Mouse (Mus musculus) megakaryocyte progenitor cell, adult 5-6 weeks (primary cell): ENCODE measurements around the gene Plppr3. TPM values are rescaled to one million over a fixed set of nuclear protein-coding genes. Genes with fewer than 3 reads are reported as not detected.
A peak's percentile ranks its signal among the peaks of the same experiment; 100 is the strongest.

ENCODE experiments used
- ATAC-seq: replicated peaks from 2 replicates; pipeline ENCODE4 v1.8.0; 2016; ENCODE audit warnings: mild to moderate bottlenecking, moderate TSS enrichment, inconsistent platforms; ENCODE audit not compliant: poor library complexity
- total RNA-seq, 2 experiments: library from RNA; stranded (forward) in 1 of 2; stranded (reverse) in 1 of 2; fragments of 157-497, 149-512 nt in 1 of 2; fragments of 200-1000 nt in 1 of 2; gene quantifications; 2 replicates each; pipeline versions ENCODE4 v1.2.3 to v1.2.4; 2015 to 2017

Gene Plppr3
- total RNA-seq, 2 experiments from 2014 or later, result 39.0 to 93.9 TPM

GRCm38 (mm10) chr10:79822372-79822771 is 52.1 kb downstream of the Plppr3 start:
- no peak for ATAC-seq

- ATAC-seq, result no peak
Observed at GRCm38 (mm10) chr10:79821731-79822130, 52.7 kb downstream of the Plppr3 start.

GRCm38 (mm10) chr10:79820782-79821181 is 53.7 kb downstream of the Plppr3 start, which contains the start of gene Misp:
Misp (plus strand) TSS chr10:79820989.
- no peak for ATAC-seq

- no peak for ATAC-seq
Observed at GRCm38 (mm10) chr10:79820277-79820676, 54.2 kb downstream of the Plppr3 start.

GRCm38 (mm10) chr10:79819606-79820005 is 54.8 kb downstream of the Plppr3 start:
- no peak for ATAC-seq

GRCm38 (mm10) chr10:79818225-79818624 is 56.2 kb downstream of the Plppr3 start:
- ATAC-seq, result no peak

GRCm38 (mm10) chr10:79817111-79817510 is 57.3 kb downstream of the Plppr3 start:
- ATAC-seq, result no peak

GRCm38 (mm10) chr10:79815671-79816494 is 58.6 kb downstream of the Plppr3 start:
- ATAC-seq, result no peak

- no peak for ATAC-seq
Observed at GRCm38 (mm10) chr10:79814271-79814842, 60.1 kb downstream of the Plppr3 start.

GRCm38 (mm10) chr10:79811736-79812637 is 62.4 kb downstream of the Plppr3 start:
- peak; percentile 96 for ATAC-seq

Other genes with a start within 250 kb of the Plppr3 start
Only the 30 nearest of the 34 such genes appear.
- not detected in 2 replicates for gene Madcam1, start 210.1 kb downstream of the Plppr3 start, total RNA-seq (2015)
- not detected in 2 replicates for gene Madcam1, start 210.1 kb downstream of the Plppr3 start, total RNA-seq (2017)
- 8.3 and 10.2 TPM in 2 replicates for gene Tpgs1, start 205.3 kb downstream of the Plppr3 start, total RNA-seq (2015)
- gene Tpgs1, start 205.3 kb downstream of the Plppr3 start, total RNA-seq (2017), result 8.2 and 10.4 TPM in 2 replicates
- gene Cdc34, start 192.4 kb downstream of the Plppr3 start, total RNA-seq (2015), result 69.2 and 79.0 TPM in 2 replicates
- gene Cdc34, start 192.4 kb downstream of the Plppr3 start, total RNA-seq (2017), result 154 and 169 TPM in 2 replicates
- gene Gzmm, start 185.6 kb downstream of the Plppr3 start, total RNA-seq (2015), result 0.29 and 0.49 TPM in 2 replicates
- gene Gzmm, start 185.6 kb downstream of the Plppr3 start, total RNA-seq (2017), result 1.1 and 2.8 TPM in 2 replicates
- gene Bsg, start 170.1 kb downstream of the Plppr3 start, total RNA-seq (2015), result 441 and 471 TPM in 2 replicates
- gene Bsg, start 170.1 kb downstream of the Plppr3 start, total RNA-seq (2017), result 272 TPM in 2 replicates
- not detected in 2 replicates for gene Hcn2, start 158.0 kb downstream of the Plppr3 start, total RNA-seq (2015)
- gene Hcn2, start 158.0 kb downstream of the Plppr3 start, total RNA-seq (2017), result not detected in 2 replicates
- 36.9 and 46.9 TPM in 2 replicates for gene Polrmt, start 128.1 kb downstream of the Plppr3 start, total RNA-seq (2015)
- 10.8 and 14.6 TPM in 2 replicates for gene Polrmt, start 128.1 kb downstream of the Plppr3 start, total RNA-seq (2017)
- gene Fgf22, start 119.6 kb downstream of the Plppr3 start, total RNA-seq (2015), result not detected in 2 replicates
- gene Fgf22, start 119.6 kb downstream of the Plppr3 start, total RNA-seq (2017), result not detected in 2 replicates
- gene Rnf126, start 107.7 kb downstream of the Plppr3 start, total RNA-seq (2015), result 55.6 and 63.0 TPM in 2 replicates
- gene Rnf126, start 107.7 kb downstream of the Plppr3 start, total RNA-seq (2017), result 18.4 and 20.2 TPM in 2 replicates
- 1.6 and 2.7 TPM in 2 replicates for gene Fstl3, start 97.4 kb downstream of the Plppr3 start, total RNA-seq (2015)
- gene Fstl3, start 97.4 kb downstream of the Plppr3 start, total RNA-seq (2017), result 1.3 and 3.6 TPM in 2 replicates
- gene Prss57, start 83.7 kb downstream of the Plppr3 start, total RNA-seq (2015), result 160 and 189 TPM in 2 replicates
- 95.1 and 100.0 TPM in 2 replicates for gene Prss57, start 83.7 kb downstream of the Plppr3 start, total RNA-seq (2017)
- 65.3 and 71.4 TPM in 2 replicates for gene Palm, start 81.1 kb downstream of the Plppr3 start, total RNA-seq (2015)
- gene Palm, start 81.1 kb downstream of the Plppr3 start, total RNA-seq (2017), result 43.4 and 53.4 TPM in 2 replicates
- not detected in 2 replicates for gene Misp, start 53.6 kb downstream of the Plppr3 start, total RNA-seq (2015)
- gene Misp, start 53.6 kb downstream of the Plppr3 start, total RNA-seq (2017), result 0.58 TPM in 1 of 2 replicates, not detected in the other
- gene Ptbp1, start 20.2 kb downstream of the Plppr3 start, total RNA-seq (2015), result 218 and 262 TPM in 2 replicates
- 172 and 187 TPM in 2 replicates for gene Ptbp1, start 20.2 kb downstream of the Plppr3 start, total RNA-seq (2017)
- gene Prtn3, start 158 bp downstream of the Plppr3 start, total RNA-seq (2015), result 3,382 and 3,510 TPM in 2 replicates
- gene Prtn3, start 158 bp downstream of the Plppr3 start, total RNA-seq (2017), result 738 and 1,001 TPM in 2 replicates
- 6,143 and 8,228 TPM in 2 replicates for gene Elane, start 11.6 kb upstream of the Plppr3 start, total RNA-seq (2015)
- 2,359 and 2,989 TPM in 2 replicates for gene Elane, start 11.6 kb upstream of the Plppr3 start, total RNA-seq (2017)
- gene Cfd, start 16.2 kb upstream of the Plppr3 start, total RNA-seq (2015), result 0.49 and 0.56 TPM in 2 replicates
- 1.2 TPM in 1 of 2 replicates, not detected in the other for gene Cfd, start 16.2 kb upstream of the Plppr3 start, total RNA-seq (2017)
- 13.9 and 14.4 TPM in 2 replicates for gene Med16, start 34.3 kb upstream of the Plppr3 start, total RNA-seq (2015)
- gene Med16, start 34.3 kb upstream of the Plppr3 start, total RNA-seq (2017), result 22.1 and 24.8 TPM in 2 replicates
- not detected in 2 replicates for gene Gm26602, start 36.2 kb upstream of the Plppr3 start, total RNA-seq (2015)
- not detected in 2 replicates for gene Gm26602, start 36.2 kb upstream of the Plppr3 start, total RNA-seq (2017)
- 0.15 TPM in 2 replicates for gene Kiss1r, start 42.3 kb upstream of the Plppr3 start, total RNA-seq (2015)
- gene Kiss1r, start 42.3 kb upstream of the Plppr3 start, total RNA-seq (2017), result 0.25 and 1.3 TPM in 2 replicates
- 72.3 and 78.7 TPM in 2 replicates for gene R3hdm4, start 46.6 kb upstream of the Plppr3 start, total RNA-seq (2015)
- 35.1 and 50.7 TPM in 2 replicates for gene R3hdm4, start 46.6 kb upstream of the Plppr3 start, total RNA-seq (2017)
- gene Arid3a, start 52.4 kb upstream of the Plppr3 start, total RNA-seq (2015), result 19.9 and 21.6 TPM in 2 replicates
- gene Arid3a, start 52.4 kb upstream of the Plppr3 start, total RNA-seq (2017), result 31.0 and 32.2 TPM in 2 replicates
- 36.8 and 57.4 TPM in 2 replicates for gene Wdr18, start 85.5 kb upstream of the Plppr3 start, total RNA-seq (2015)
- gene Wdr18, start 85.5 kb upstream of the Plppr3 start, total RNA-seq (2017), result 24.6 and 29.7 TPM in 2 replicates
- gene Grin3b, start 96.1 kb upstream of the Plppr3 start, total RNA-seq (2015), result not detected in 2 replicates
- gene Grin3b, start 96.1 kb upstream of the Plppr3 start, total RNA-seq (2017), result not detected in 2 replicates
- 38.9 and 44.2 TPM in 2 replicates for gene Tmem259, start 109.7 kb upstream of the Plppr3 start, total RNA-seq (2015)
- gene Tmem259, start 109.7 kb upstream of the Plppr3 start, total RNA-seq (2017), result 44.6 and 54.8 TPM in 2 replicates
- gene Cnn2, start 114.0 kb upstream of the Plppr3 start, total RNA-seq (2015), result 50.5 and 52.8 TPM in 2 replicates
- gene Cnn2, start 114.0 kb upstream of the Plppr3 start, total RNA-seq (2017), result 73.3 and 84.1 TPM in 2 replicates
- gene Abca7, start 121.9 kb upstream of the Plppr3 start, total RNA-seq (2015), result 15.4 and 15.8 TPM in 2 replicates
- gene Abca7, start 121.9 kb upstream of the Plppr3 start, total RNA-seq (2017), result 17.0 and 17.5 TPM in 2 replicates
- gene Arhgap45, start 142.0 kb upstream of the Plppr3 start, total RNA-seq (2015), result 64.1 and 69.0 TPM in 2 replicates
- gene Arhgap45, start 142.0 kb upstream of the Plppr3 start, total RNA-seq (2017), result 112 and 121 TPM in 2 replicates
- 93.3 and 99.5 TPM in 2 replicates for gene Polr2e, start 165.2 kb upstream of the Plppr3 start, total RNA-seq (2015)
- 74.3 and 89.9 TPM in 2 replicates for gene Polr2e, start 165.2 kb upstream of the Plppr3 start, total RNA-seq (2017)
- gene Gpx4, start 172.5 kb upstream of the Plppr3 start, total RNA-seq (2015), result 253 and 271 TPM in 2 replicates
- 358 and 365 TPM in 2 replicates for gene Gpx4, start 172.5 kb upstream of the Plppr3 start, total RNA-seq (2017)